Mouse (Mus musculus): ENCODE results near the gene Stn1. TPM values are rescaled to one million over a fixed set of nuclear protein-coding genes. Genes with fewer than 3 reads are reported as not detected.

Gene Stn1
- polyA plus RNA-seq, 1 experiment from 2014 or later, result 45.9 TPM

- no peak overlapping the region for H3K27ac ChIP-seq (replicated peaks)
- WGBS, result 37% methylated on average over 4 of the region's 4 CpGs
- H3K4me1 ChIP-seq, result peaks cover 19% of the 10 kb centered on the region
- 0 out of 2 replicates have a peak, but pooled peaks cover 4% of the 10 kb centered on the region for H3K9me3 ChIP-seq
- H3K27me3 ChIP-seq, result no peaks in the 10 kb centered on the region; the same call in 1 of the 2 replicates
- H3K4me3 ChIP-seq, result no peak overlapping the region
- no peaks in the 10 kb centered on the region for H3K36me3 ChIP-seq
- ATAC-seq (ENCODE audit: low FRiP score, low read depth), result no peak
- no peak overlapping the region for H3K9ac ChIP-seq (replicated peaks)
- no peak overlapping the region for H3K4me2 ChIP-seq (replicated peaks)
These were observed 49.1 kb downstream of the Stn1 start for GRCm38 (mm10) chr19:47488250-47488649.

- no peak overlapping the region for H3K9ac ChIP-seq (replicated peaks)
- H3K36me3 ChIP-seq, result no peaks in the 10 kb centered on the region
- H3K4me3 ChIP-seq, result no peak overlapping the region
- no peak overlapping the region for H3K4me2 ChIP-seq (replicated peaks)
- no peak for ATAC-seq (ENCODE audit: low FRiP score, low read depth)
- peaks cover 12% of the 10 kb centered on the region for H3K4me1 ChIP-seq
- H3K27me3 ChIP-seq, result no peaks in the 10 kb centered on the region; the same call in 1 of the 2 replicates
- WGBS, result 89% methylated on average over 9 of the region's 9 CpGs
- 0 out of 2 replicates have a peak, but pooled peaks cover 4% of the 10 kb centered on the region for H3K9me3 ChIP-seq
- H3K27ac ChIP-seq (replicated peaks), result no peak overlapping the region
These were observed 49.7 kb downstream of the Stn1 start for GRCm38 (mm10) chr19:47487572-47487971.

GRCm38 (mm10) chr19:47485997-47486566 lies 51.2 kb downstream of the Stn1 start:
- no peak overlapping the region for H3K4me3 ChIP-seq
- WGBS, result 54% methylated on average over 9 of the region's 9 CpGs

GRCm38 (mm10) chr19:47484110-47484509 lies 53.2 kb downstream of the Stn1 start:
- Histone ChIP-seq H3K4me3 (no peak overlapping the region), H3K4me1 (peaks cover 3% of the 10 kb centered on the region; the same call in 1 of the 2 replicates), H3K36me3 (no peaks in the 10 kb centered on the region), H3K9me3 (peaks cover 5% of the 10 kb centered on the region; the same call in 1 of the 2 replicates), H3K9ac (replicated peaks) (no peak overlapping the region), H3K27me3 (no peaks in the 10 kb centered on the region; the same call in 1 of the 2 replicates), H3K4me2 (replicated peaks) (no peak overlapping the region), H3K27ac (replicated peaks) (no peak overlapping the region)
- WGBS, result 74% methylated on average over 3 of the region's 3 CpGs
- no peak for ATAC-seq (ENCODE audit: low FRiP score, low read depth)

More at GRCm38 (mm10) chr19:47485997-47486566, 51.2 kb downstream of the Stn1 start:
- Histone ChIP-seq H3K27me3 (no peaks in the 10 kb centered on the region; the same call in 1 of the 2 replicates), H3K9ac (replicated peaks) (no peak overlapping the region), H3K27ac (replicated peaks) (no peak overlapping the region), H3K4me1 (peaks cover 3% of the 10 kb centered on the region; the same call in 1 of the 2 replicates), H3K4me2 (replicated peaks) (no peak overlapping the region), H3K9me3 (peaks cover 9% of the 10 kb centered on the region; the same call in 1 of the 2 replicates), H3K36me3 (no peaks in the 10 kb centered on the region)
- ATAC-seq (ENCODE audit: low FRiP score, low read depth), result no peak

GRCm38 (mm10) chr19:47483346-47483745 lies 54.0 kb downstream of the Stn1 start:
- no peaks in the 10 kb centered on the region for H3K36me3 ChIP-seq
- H3K9me3 ChIP-seq, result peaks cover 5% of the 10 kb centered on the region; the same call in 1 of the 2 replicates
- no peak overlapping the region for H3K4me2 ChIP-seq (replicated peaks)
- H3K27ac ChIP-seq (replicated peaks), result no peak overlapping the region
- peaks cover 3% of the 10 kb centered on the region; the same call in 1 of the 2 replicates for H3K4me1 ChIP-seq
- no peak overlapping the region for H3K9ac ChIP-seq (replicated peaks)
- WGBS, result 80% methylated on average over 3 of the region's 3 CpGs
- ATAC-seq (ENCODE audit: low FRiP score, low read depth), result no peak
- no peaks in the 10 kb centered on the region; the same call in 1 of the 2 replicates for H3K27me3 ChIP-seq
- H3K4me3 ChIP-seq, result no peak overlapping the region

GRCm38 (mm10) chr19:47473453-47473852 lies 63.9 kb downstream of the Stn1 start:
- no peaks in the 10 kb centered on the region for H3K36me3 ChIP-seq
- peak overlapping the region; percentile 31; the same call in 1 of the 2 replicates for H3K27ac ChIP-seq (replicated peaks)

GRCm38 (mm10) chr19:47472881-47473400 lies 64.4 kb downstream of the Stn1 start:
- 0 out of 2 replicates have a peak, but pooled peaks cover 2% of the 10 kb centered on the region for H3K27me3 ChIP-seq
- H3K27ac ChIP-seq (replicated peaks), result peak overlapping the region; percentile 31; the same call in 1 of the 2 replicates
- H3K9ac ChIP-seq (replicated peaks), result 0 out of 2 replicates have a peak overlapping the region, but pooled peaks have one; percentile 16
- 0 out of 2 replicates have a peak overlapping the region, but pooled peaks have one; percentile 16 for H3K4me2 ChIP-seq (replicated peaks)
- peak; percentile 58 for ATAC-seq (ENCODE audit: low FRiP score, low read depth)
- H3K4me3 ChIP-seq, result no peak overlapping the region
- peaks cover 18% of the 10 kb centered on the region for H3K4me1 ChIP-seq
- no peaks in the 10 kb centered on the region for H3K36me3 ChIP-seq
- H3K9me3 ChIP-seq, result no peaks in the 10 kb centered on the region
- 37% methylated on average over 15 of the region's 15 CpGs for WGBS

More at GRCm38 (mm10) chr19:47473453-47473852, 63.9 kb downstream of the Stn1 start:
- Histone ChIP-seq H3K4me1 (peaks cover 18% of the 10 kb centered on the region), H3K9me3 (no peaks in the 10 kb centered on the region), H3K4me3 (no peak overlapping the region), H3K9ac (replicated peaks) (no peak overlapping the region), H3K4me2 (replicated peaks) (0 out of 2 replicates have a peak overlapping the region, but pooled peaks have one; percentile 16), H3K27me3 (0 out of 2 replicates have a peak, but pooled peaks cover 2% of the 10 kb centered on the region)
- ATAC-seq (ENCODE audit: low FRiP score, low read depth), result no peak
- 60% methylated on average over 3 of the region's 3 CpGs for WGBS

- Histone ChIP-seq H3K36me3 (no peaks in the 10 kb centered on the region), H3K9ac (replicated peaks) (no peak overlapping the region), H3K4me3 (no peak overlapping the region), H3K27me3 (0 out of 2 replicates have a peak, but pooled peaks cover 2% of the 10 kb centered on the region), H3K9me3 (no peaks in the 10 kb centered on the region), H3K4me1 (peaks cover 18% of the 10 kb centered on the region), H3K27ac (replicated peaks) (no peak overlapping the region), H3K4me2 (replicated peaks) (no peak overlapping the region)
- WGBS, result 83% methylated on average over 4 of the region's 4 CpGs
- no peak for ATAC-seq (ENCODE audit: low FRiP score, low read depth)
These were observed 65.5 kb downstream of the Stn1 start for GRCm38 (mm10) chr19:47471808-47472207.

- Histone ChIP-seq H3K27ac (replicated peaks) (no peak overlapping the region), H3K36me3 (no peaks in the 10 kb centered on the region), H3K4me2 (replicated peaks) (no peak overlapping the region), H3K4me3 (no peak overlapping the region), H3K27me3 (peaks cover 10% of the 10 kb centered on the region), H3K4me1 (peaks cover 21% of the 10 kb centered on the region), H3K9me3 (no peaks in the 10 kb centered on the region), H3K9ac (replicated peaks) (no peak overlapping the region)
- 89% methylated on average over 3 of the region's 3 CpGs for WGBS
- no peak for ATAC-seq (ENCODE audit: low FRiP score, low read depth)
These were observed 68.6 kb downstream of the Stn1 start for GRCm38 (mm10) chr19:47468750-47469149.

- 79% methylated on average over 8 of the region's 8 CpGs for WGBS
- Histone ChIP-seq H3K27ac (replicated peaks) (no peak overlapping the region), H3K4me1 (peaks cover 15% of the 10 kb centered on the region), H3K4me2 (replicated peaks) (no peak overlapping the region), H3K27me3 (peaks cover 10% of the 10 kb centered on the region), H3K36me3 (no peaks in the 10 kb centered on the region), H3K9me3 (0 out of 2 replicates have a peak, but pooled peaks cover 3% of the 10 kb centered on the region), H3K4me3 (no peak overlapping the region), H3K9ac (replicated peaks) (no peak overlapping the region)
- ATAC-seq (ENCODE audit: low FRiP score, low read depth), result no peak
These were observed 70.5 kb downstream of the Stn1 start for GRCm38 (mm10) chr19:47466775-47467174.

GRCm38 (mm10) chr19:47465467-47465866 lies 71.8 kb downstream of the Stn1 start:
- Histone ChIP-seq H3K27me3 (peaks cover 12% of the 10 kb centered on the region), H3K4me3 (no peak overlapping the region), H3K4me1 (peaks cover 18% of the 10 kb centered on the region), H3K27ac (replicated peaks) (no peak overlapping the region), H3K36me3 (no peaks in the 10 kb centered on the region), H3K9ac (replicated peaks) (no peak overlapping the region), H3K4me2 (replicated peaks) (no peak overlapping the region), H3K9me3 (0 out of 2 replicates have a peak, but pooled peaks cover 3% of the 10 kb centered on the region)
- 64% methylated on average over 9 of the region's 9 CpGs for WGBS
- no peak for ATAC-seq (ENCODE audit: low FRiP score, low read depth)

All from midbrain, embryonic 12.5 days (tissue).